Mouse (Mus musculus): ENCODE data around the gene Neurog1.
A peak's percentile ranks its signal among the peaks of the same experiment; 100 is the strongest.

The Neurog1 gene

GRCm38 (mm10) chr13:56258196-56259020 is 6.4 kb upstream of the Neurog1 start:
- no peak for DNase-seq (ENCODE audit: low spot score in 2 of 2)

GRCm38 (mm10) chr13:56257469-56258153 is 5.6 kb upstream of the Neurog1 start:
- DNase-seq (ENCODE audit: low spot score in 2 of 2), result no peak

GRCm38 (mm10) chr13:56256716-56257299 is 4.8 kb upstream of the Neurog1 start:
- no peak for DNase-seq (ENCODE audit: low spot score in 2 of 2)

- no peak for DNase-seq (ENCODE audit: low spot score in 2 of 2)
These were observed 1.4 kb upstream of the Neurog1 start for GRCm38 (mm10) chr13:56253379-56253778.

- DNase-seq (ENCODE audit: low spot score in 2 of 2), result no peak
These were observed 820 bp upstream of the Neurog1 start for GRCm38 (mm10) chr13:56252783-56253182.

- DNase-seq (ENCODE audit: low spot score in 2 of 2), result no peak
These were observed 613 bp downstream of the Neurog1 start for GRCm38 (mm10) chr13:56251176-56251923.

GRCm38 (mm10) chr13:56250551-56251161 is 1.3 kb downstream of the Neurog1 start:
- DNase-seq (ENCODE audit: low spot score in 2 of 2), result no peak

GRCm38 (mm10) chr13:56249593-56250341 is 2.2 kb downstream of the Neurog1 start:
- DNase-seq (ENCODE audit: low spot score in 2 of 2), result no peak

GRCm38 (mm10) chr13:56243104-56243503 is 8.9 kb downstream of the Neurog1 start:
- no peak for DNase-seq (ENCODE audit: low spot score in 2 of 2)

GRCm38 (mm10) chr13:56240012-56240770 is 11.8 kb downstream of the Neurog1 start:
- DNase-seq (ENCODE audit: low spot score in 2 of 2), result no peak

- no peak for DNase-seq (ENCODE audit: low spot score in 2 of 2)
These were observed 14.1 kb downstream of the Neurog1 start for GRCm38 (mm10) chr13:56237905-56238304.

GRCm38 (mm10) chr13:56236194-56236593 is 15.8 kb downstream of the Neurog1 start:
- DNase-seq (ENCODE audit: low spot score in 2 of 2), result no peak

GRCm38 (mm10) chr13:56228790-56229189 is 23.2 kb downstream of the Neurog1 start:
- DNase-seq (ENCODE audit: low spot score in 2 of 2), result no peak

GRCm38 (mm10) chr13:56226175-56226954 is 25.6 kb downstream of the Neurog1 start:
- DNase-seq (ENCODE audit: low spot score in 2 of 2), result no peak

- no peak for DNase-seq (ENCODE audit: low spot score in 2 of 2)
These were observed 28.3 kb downstream of the Neurog1 start for GRCm38 (mm10) chr13:56223625-56224024.

- no peak for DNase-seq (ENCODE audit: low spot score in 2 of 2)
These were observed 29.1 kb downstream of the Neurog1 start for GRCm38 (mm10) chr13:56222849-56223246.

- DNase-seq (ENCODE audit: low spot score in 2 of 2), result peak in 1 of 2 experiments; percentile 16
These were observed 29.7 kb downstream of the Neurog1 start for GRCm38 (mm10) chr13:56221995-56222848.

Data from urinary bladder, adult 18-20 months (tissue).